Mouse (Mus musculus): ENCODE results near the gene Zfp1.

Gene Zfp1

GRCm38 (mm10) chr8:111713817-111714216, 70.6 kb downstream of the Zfp1 start:
- DNase-seq (ENCODE audit: low spot score), result no peak

GRCm38 (mm10) chr8:111714295-111714694, 71.1 kb downstream of the Zfp1 start:
- no peak for DNase-seq (ENCODE audit: low spot score)

GRCm38 (mm10) chr8:111715514-111715913, 72.3 kb downstream of the Zfp1 start:
- no peak for DNase-seq (ENCODE audit: low spot score)

GRCm38 (mm10) chr8:111716603-111717487, 73.6 kb downstream of the Zfp1 start:
- peak; percentile 83 for DNase-seq (ENCODE audit: low spot score)

- no peak for DNase-seq (ENCODE audit: low spot score)
These were observed 74.2 kb downstream of the Zfp1 start for GRCm38 (mm10) chr8:111717488-111717792.

- DNase-seq (ENCODE audit: low spot score), result peak; percentile 55
These were observed 74.7 kb downstream of the Zfp1 start for GRCm38 (mm10) chr8:111717866-111718265.

GRCm38 (mm10) chr8:111718937-111719336, 75.7 kb downstream of the Zfp1 start:
- no peak for DNase-seq (ENCODE audit: low spot score)

- no peak for DNase-seq (ENCODE audit: low spot score)
These were observed 76.9 kb downstream of the Zfp1 start for GRCm38 (mm10) chr8:111720115-111720544.
